Mouse (Mus musculus) ovary, adult 10 weeks (tissue): ENCODE data around the gene Cyba. TPM values are rescaled to one million over a fixed set of nuclear protein-coding genes. Genes with fewer than 3 reads are reported as not detected.

Experiments used
- polyA plus RNA-seq: library from polyadenylated mRNA; stranded (reverse); fragments of 350-450 nt; fragmentation: Illumina TruSeq; extraction: RNeasy Lipid Tissue Mini Kit (QIAGEN cat#74804); gene quantifications from one replicate; pipeline ENCODE4 v1.2.3, GENCODE M21; 2014

Gene Cyba
- polyA plus RNA-seq, result not detected

DNA sequence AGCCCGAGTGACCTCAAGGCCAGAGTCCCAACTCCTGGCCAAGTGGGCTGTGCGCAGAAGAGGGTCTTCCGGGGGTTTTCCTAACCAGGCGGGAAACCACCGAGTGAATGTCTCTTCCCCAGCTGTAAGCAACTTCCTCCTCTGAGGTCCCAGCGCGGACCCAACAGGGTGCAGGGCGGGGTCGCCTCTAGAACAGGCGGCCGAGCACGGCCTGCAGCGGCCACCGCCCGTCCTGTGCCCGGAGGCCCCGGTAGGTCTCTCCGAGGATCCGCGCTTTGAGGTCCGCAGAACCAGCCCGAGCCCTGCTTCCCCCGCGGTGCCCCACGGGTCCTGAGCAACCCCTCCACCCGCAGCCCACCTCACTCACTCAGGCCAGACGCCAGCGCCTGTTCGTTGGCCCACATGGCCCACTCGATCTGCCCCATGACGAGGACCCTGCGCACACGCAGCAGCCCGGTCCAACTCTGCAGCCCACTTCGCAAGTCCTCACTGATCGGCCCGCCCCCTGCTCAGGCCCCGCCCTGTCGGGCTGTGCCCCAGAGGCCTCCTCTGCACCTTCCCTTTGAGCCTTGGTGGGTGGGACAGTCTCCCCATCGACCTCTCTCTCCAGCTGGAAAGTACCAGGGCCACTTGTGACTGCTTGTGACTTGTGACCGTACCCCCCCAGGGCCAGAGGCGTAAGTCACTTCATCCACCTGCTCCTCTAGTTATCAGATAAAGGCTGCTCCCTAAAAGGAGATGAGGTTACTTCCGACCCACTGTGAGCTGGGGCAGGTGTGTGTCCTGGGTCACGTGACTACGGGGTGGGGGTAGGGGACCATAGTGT is at the start of gene Cyba:
TSS of gene Cyba (minus strand) at position 488 of the 826 bp plus-strand sequence.

DNA sequence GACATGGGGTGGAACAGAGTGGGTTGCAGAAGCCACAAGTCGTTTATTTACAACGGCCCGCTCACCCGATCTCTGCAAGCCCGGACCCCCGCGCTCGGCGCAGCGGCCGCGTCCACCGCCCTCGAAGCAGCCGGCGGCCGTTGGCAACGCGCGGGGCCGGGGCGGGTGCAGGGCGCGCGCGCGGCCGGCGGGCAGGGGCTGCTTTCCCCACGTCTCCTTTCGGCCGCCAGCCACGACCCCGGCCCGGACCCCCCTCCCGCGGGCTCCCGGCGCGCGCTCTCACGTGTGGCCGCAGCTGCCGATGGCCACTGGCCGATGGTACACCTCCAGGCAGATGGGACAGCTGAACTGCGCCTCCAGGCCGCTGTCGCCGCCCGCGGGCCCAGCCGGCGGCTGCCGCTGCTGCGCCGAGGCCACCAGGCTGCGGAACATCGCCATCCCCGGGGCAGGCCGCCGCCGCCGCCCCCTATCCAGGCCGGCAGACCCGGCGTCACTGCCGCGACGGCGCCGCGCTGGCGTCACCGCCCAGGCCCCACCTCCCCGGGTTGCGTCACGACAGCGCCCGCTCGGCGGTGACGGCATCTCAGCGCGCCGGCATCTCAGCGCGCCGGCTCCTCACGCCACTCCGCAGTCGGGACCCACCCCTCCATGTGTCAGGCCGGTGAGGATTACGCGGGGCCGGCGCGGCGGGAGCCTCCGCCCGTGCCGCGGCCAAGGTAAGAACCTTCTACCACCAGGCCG is 43.0 kb upstream of the Cyba start, which contains the start of the genes Rnf166 and Ctu2:
TSS of gene Rnf166 (minus strand) at position 485 of the 741 bp plus-strand sequence.
TSS of gene Ctu2 (plus strand) at position 564 of the 741 bp plus-strand sequence.

DNA sequence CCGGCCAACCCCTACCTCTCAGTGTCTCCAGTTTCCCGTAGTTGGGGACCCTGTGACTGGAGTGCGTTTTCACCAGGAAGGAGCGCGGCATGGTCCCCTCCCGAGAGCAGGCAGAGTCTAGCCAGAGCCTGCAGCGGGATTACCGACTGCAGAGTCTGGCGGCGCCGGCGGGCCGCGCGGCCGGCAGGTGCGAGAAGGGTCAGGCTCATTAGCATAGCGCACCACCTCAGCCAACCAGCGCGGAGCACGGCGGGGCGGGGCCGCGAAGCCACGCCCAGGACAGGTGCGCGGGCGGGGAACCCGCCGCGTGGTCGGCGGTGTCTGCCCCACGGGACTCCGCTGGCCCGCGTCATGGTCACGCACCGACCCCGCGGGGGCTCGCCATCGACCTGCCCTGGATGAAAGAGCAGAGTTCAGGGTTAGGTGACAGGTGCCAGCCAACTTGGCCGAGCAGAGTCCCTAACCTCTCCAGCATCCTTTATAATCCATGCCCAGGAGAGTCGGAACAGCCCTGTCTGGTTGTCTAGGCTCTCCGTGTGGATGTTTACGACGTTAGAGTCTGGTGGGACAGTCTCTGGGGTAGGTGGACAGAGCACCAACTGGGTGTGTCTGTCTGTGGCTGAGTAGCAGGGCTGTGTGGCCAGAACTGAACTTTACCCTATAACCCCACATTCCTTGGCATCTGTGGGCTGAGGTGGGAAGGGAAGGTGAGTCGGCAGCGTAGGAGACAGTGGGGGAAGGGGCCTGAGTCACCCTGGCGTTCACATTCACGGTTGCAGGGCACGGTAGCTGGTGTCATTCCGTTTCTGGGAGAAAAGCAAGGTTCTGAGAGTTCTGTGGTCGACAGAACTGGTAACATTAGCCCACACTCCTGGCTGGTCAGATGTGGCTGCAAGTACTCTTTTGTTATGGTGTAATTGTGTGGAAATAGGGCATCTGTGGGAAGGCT is 28.1 kb upstream of the Cyba start, which contains the start of gene Snai3:
TSS of gene Snai3 (minus strand) at position 210 of the 949 bp plus-strand sequence.

DNA sequence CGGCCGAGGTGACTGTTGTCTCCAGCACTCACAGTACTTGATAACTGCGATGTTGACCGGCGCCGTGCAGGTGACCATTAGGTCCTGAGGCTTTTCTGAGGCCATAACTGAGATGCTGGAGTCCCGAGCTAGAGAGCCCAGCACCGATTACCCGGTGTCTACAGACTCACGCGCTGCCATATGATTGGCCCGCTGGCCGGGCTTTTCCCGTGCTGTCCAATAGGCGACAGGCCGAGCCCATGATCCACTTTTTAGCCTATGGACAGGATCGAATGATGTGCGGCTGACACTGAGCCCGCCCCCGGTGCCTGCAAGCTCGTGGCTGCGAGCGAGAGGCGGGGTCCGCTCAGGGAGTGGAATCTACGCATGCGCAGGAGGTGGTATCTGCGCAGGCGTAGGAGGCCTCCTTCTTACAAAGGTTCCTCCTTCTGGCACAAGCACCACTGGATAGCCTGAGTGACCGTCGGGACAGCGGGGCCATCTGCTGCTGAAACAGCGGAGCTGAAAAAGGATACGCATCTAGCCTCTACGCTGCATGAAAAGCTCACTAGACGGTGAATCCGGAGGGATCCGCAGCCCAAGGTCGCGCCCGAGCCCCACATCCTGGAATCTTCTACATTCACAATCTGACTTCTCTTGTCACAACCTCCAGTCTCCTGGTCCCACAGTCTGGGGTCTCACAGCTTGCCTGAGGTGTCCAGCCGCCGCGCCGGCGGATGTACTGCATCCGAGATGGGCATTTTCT is 10.7 kb upstream of the Cyba start, which contains the start of gene Mvd:
TSS of gene Mvd (minus strand) at position 161 of the 745 bp plus-strand sequence.

DNA sequence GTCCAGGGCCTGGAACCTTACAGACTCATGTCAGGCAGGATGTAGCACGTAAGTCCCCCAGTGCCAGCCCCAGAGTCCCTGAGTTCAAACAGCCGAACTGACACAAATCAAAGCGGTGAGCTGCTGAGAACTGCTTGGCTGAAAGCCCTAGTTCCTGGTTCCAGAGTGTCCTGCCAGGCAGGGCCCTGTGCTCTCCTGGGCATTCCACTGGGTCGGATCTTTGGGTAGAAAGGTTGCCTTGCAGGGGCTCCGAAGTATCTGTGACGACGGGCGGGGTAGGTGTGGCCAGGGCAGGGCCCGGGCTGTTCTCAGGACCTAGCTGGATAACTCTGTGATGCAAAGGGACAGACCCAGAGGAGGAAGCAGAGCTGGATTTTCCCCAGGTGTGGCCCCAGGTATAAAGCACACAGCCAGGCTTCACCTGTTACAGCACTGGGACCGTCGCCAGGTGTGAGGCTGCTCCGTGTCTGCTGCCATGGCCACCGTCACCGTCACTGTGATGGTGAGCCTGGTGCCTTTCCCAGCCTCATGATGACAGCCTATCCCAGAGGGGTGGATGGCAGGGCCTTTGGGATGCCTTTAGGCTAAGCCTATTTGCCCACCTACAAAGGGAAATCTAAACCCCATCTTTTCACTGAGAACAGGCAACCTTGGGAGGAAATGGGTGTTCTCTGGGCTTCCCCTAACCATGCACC is 11.2 kb downstream of the Cyba start, which contains the start of gene Il17c:
TSS of gene Il17c (plus strand) at position 645 of the 695 bp plus-strand sequence.

DNA sequence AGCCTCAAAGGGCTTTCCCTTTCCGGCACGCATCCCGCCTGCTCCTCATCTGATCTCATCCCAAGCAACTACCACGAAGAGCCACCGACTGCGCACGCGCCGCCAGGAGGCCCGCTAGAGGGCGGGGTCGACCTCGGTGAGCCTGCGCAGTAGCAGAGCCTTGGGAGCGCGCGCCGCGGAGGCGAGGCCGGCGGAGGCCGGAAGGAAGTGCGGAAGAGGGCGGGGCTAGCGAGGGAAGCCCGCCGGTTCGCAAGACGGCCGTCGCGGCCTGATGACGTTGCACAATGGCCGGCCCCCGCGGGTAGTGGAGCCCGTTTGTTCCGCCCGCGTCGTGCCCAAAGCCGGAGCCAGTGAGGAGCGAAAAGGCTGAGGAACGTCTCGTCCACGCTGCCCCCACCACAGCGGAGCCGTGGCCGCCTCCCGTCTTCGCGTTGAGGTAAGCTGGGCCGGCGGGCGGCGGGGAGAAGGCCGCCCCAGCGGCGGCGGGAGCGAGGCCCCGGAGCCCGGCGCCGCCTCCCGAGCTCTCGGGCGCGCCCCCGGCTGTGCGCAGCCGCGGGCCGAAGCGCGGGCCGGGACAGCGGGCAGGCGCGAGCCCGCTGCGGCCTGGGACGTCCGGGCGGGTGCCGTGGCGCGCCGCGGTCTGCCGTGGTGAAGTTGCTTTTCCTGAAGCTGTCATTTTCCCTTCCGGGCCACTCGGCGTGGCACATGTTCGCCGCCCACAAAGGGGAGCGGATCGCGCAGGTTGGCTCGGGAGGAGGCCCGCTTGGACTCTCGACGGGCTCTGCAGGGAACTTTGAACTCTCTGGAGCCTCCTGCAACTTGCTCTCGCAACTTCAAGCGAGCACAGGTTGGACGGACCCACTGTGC is 56.1 kb downstream of the Cyba start, which contains the start of gene Zc3h18:
TSS of gene Zc3h18 (plus strand) at position 245 of the 867 bp plus-strand sequence.

Other genes with a start within 250 kb of the Cyba start
- gene Zfpm1, start 150.8 kb downstream of the Cyba start, polyA plus RNA-seq, result not detected
- not detected for gene Trhr2, start 72.2 kb downstream of the Cyba start, polyA plus RNA-seq
- 14.5 TPM for gene Zc3h18, start 56.3 kb downstream of the Cyba start, polyA plus RNA-seq
- gene Il17c, start 10.9 kb downstream of the Cyba start, polyA plus RNA-seq, result not detected
- not detected for gene Mvd, start 10.5 kb upstream of the Cyba start, polyA plus RNA-seq
- gene Snai3, start 27.8 kb upstream of the Cyba start, polyA plus RNA-seq, result not detected
- 22.0 TPM for gene Rnf166, start 43.1 kb upstream of the Cyba start, polyA plus RNA-seq
- gene Ctu2, start 43.2 kb upstream of the Cyba start, polyA plus RNA-seq, result not detected
- 2.5 TPM for gene Piezo1, start 118.4 kb upstream of the Cyba start, polyA plus RNA-seq
- gene Cdt1, start 135.1 kb upstream of the Cyba start, polyA plus RNA-seq, result 1.8 TPM
- not detected for gene Aprt, start 144.0 kb upstream of the Cyba start, polyA plus RNA-seq
- 1.1 TPM for gene Galns, start 178.5 kb upstream of the Cyba start, polyA plus RNA-seq
- gene Trappc2l, start 178.7 kb upstream of the Cyba start, polyA plus RNA-seq, result 2.9 TPM
- not detected for gene Pabpn1l, start 189.8 kb upstream of the Cyba start, polyA plus RNA-seq